Mouse (Mus musculus): ENCODE data around the gene Cux2.

DNA sequence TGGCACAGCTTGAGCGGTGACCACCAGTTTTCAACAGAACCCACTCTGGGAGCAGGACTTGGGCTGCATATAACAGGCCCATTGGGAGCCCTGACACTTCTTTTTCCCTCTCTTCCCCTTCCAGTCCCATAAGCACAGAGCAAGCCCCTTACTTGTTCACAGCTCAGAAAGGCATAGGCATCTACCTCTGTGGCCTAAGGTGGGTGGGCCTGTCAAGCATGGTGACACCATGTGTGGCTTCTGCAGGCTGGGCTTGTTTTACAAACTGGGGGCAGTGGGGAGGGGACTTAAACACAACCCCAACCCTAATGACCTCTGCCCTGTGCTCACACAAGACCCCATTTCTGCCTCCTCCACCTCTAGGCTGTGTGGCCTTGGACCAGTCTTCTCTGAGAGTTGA lies 226.2 kb downstream of the Cux2 start:
- TF ChIP-seq POLR2A (IDR thresholded peaks at IDR 0.05; ENCODE audit: borderline replicate concordance, control insufficient read depth, low read depth, low read length) = no peak
- TF ChIP-seq CTCF (IDR thresholded peaks at IDR 0.05; ENCODE audit: control insufficient read depth, insufficient read depth, low read length) = no peak
